Mouse (Mus musculus) limb, embryonic 13.5 days (tissue): ENCODE results near the gene Parp4. TPM values are rescaled to one million over a fixed set of nuclear protein-coding genes. Genes with fewer than 3 reads are reported as not detected.
A peak's percentile ranks its signal among the peaks of the same experiment; 100 is the strongest.

ENCODE experiments used
- ATAC-seq: fragments of 200-750 bp; cut with Nextera tagmentation; 2 replicates; pipeline ENCODE4 v1.8.0; 2017; ENCODE audit warnings: low read depth, moderate number of reproducible peaks, moderate TSS enrichment; ENCODE audit not compliant: low FRiP score
- H3K27ac ChIP-seq: fragments of 300-500 bp; sonication (generic); 2 replicates; pipeline ENCODE4 v1.5.1; 2015; ENCODE audit warnings: inconsistent platforms, mild to moderate bottlenecking, moderate library complexity
- H3K27me3 ChIP-seq: fragments of 300-500 bp; sonication (generic); 2 replicates; pipeline ENCODE4 v1.6.1; 2015; ENCODE audit warnings: mild to moderate bottlenecking, inconsistent platforms
- H3K36me3 ChIP-seq: fragments of 300-500 bp; sonication (generic); 2 replicates; pipeline ENCODE4 v1.6.1; 2015; ENCODE audit warnings: inconsistent platforms, mild to moderate bottlenecking, moderate library complexity
- H3K4me1 ChIP-seq: fragments of 300-500 bp; sonication (generic); 2 replicates; pipeline ENCODE4 v1.6.1; 2015; ENCODE audit warnings: inconsistent platforms
- H3K4me2 ChIP-seq: fragments of 300-500 bp; sonication (generic); replicated peaks from 2 replicates; pipeline ENCODE4 v1.6.1; 2015; ENCODE audit warnings: inconsistent platforms, mild to moderate bottlenecking, moderate library complexity
- H3K4me3 ChIP-seq: fragments of 300-500 bp; sonication (generic); 2 replicates; pipeline ENCODE4 v1.5.1; 2015; ENCODE audit warnings: moderate library complexity, mild to moderate bottlenecking, inconsistent platforms
- H3K9ac ChIP-seq: fragments of 300-500 bp; sonication (generic); 2 replicates; pipeline ENCODE4 v1.6.1; 2015; ENCODE audit warnings: mild to moderate bottlenecking, inconsistent platforms
- H3K9me3 ChIP-seq: fragments of 300-500 bp; sonication (generic); 2 replicates; pipeline ENCODE4 v1.6.1; 2016; ENCODE audit warnings: inconsistent platforms
- WGBS: fragments of 180-500 bp; shearing (Covaris S2); methylation state at CpG from one replicate; pipeline ENCODE4 v1.1.7; 2015; 5-methylcytosine and 5-hydroxymethylcytosine counted together
- polyA plus RNA-seq: library from polyadenylated mRNA; unstranded; fragments of >200 nt; fragmentation: Nextera tagmentation; extraction: Ambion mirVana; gene quantifications from 2 replicates; pipeline ENCODE4 v1.2.1, GENCODE M21; 2015

Gene Parp4
- polyA plus RNA-seq, 1 experiment from 2014 or later = 3.2 TPM

- no peaks in the 10 kb centered on the region for H3K9me3 ChIP-seq
- H3K4me1 ChIP-seq = peaks cover 11% of the 10 kb centered on the region; the same call in 1 of the 2 replicates
- no peaks in the 10 kb centered on the region for H3K36me3 ChIP-seq
- H3K27me3 ChIP-seq = no peaks in the 10 kb centered on the region
- no peak for ATAC-seq
- H3K4me3 ChIP-seq = peak overlapping the region; percentile 86; the same call in 1 of the 2 replicates
- 76% methylated on average over 2 of the region's 2 CpGs for WGBS
- no peak overlapping the region for H3K9ac ChIP-seq
- no peak overlapping the region for H3K27ac ChIP-seq
- peak overlapping the region; percentile 80 for H3K4me2 ChIP-seq
Measured at GRCm38 (mm10) chr14:56572546-56572945, 2.9 kb upstream of the Parp4 start.

- Histone ChIP-seq H3K9me3 (no peaks in the 10 kb centered on the region), H3K27me3 (no peaks in the 10 kb centered on the region), H3K4me3 (peak overlapping the region; percentile 60), H3K36me3 (no peaks in the 10 kb centered on the region), H3K27ac (no peak overlapping the region), H3K4me2 (peak overlapping the region; percentile 79), H3K9ac (peak overlapping the region; percentile 73; the same call in 1 of the 2 replicates), H3K4me1 (peaks cover 8% of the 10 kb centered on the region; the same call in 1 of the 2 replicates)
- ATAC-seq = no peak
- WGBS = 67% methylated on average over 18 of the region's 18 CpGs
Measured at GRCm38 (mm10) chr14:56575969-56576901, 816 bp downstream of the Parp4 start.

- no peak for ATAC-seq
Measured at GRCm38 (mm10) chr14:56579011-56579410, 3.6 kb downstream of the Parp4 start.

DNA sequence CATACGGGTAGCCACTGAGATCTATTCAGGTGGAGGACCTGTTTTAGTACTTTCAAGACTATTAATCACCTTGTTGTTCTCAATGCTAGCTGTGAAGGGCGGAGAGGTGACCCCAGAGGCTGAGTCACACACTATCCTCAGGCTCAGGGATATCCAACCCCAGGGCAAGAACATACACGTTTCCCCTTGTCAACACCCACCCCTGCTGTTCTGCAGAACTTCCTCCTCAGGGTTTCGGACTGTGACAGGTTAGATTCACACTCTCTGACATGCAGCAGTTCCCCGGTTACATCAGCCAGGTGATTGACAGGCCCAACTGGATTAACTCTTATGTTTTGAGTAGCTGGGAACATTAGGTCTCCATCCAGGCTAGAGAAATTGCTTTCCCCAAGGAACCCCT is 5.7 kb downstream of the Parp4 start:
- Histone ChIP-seq H3K27me3 (no peaks in the 10 kb centered on the region), H3K27ac (no peak overlapping the region), H3K9me3 (no peaks in the 10 kb centered on the region), H3K4me1 (no peaks in the 10 kb centered on the region), H3K4me3 (no peak overlapping the region), H3K4me2 (no peak overlapping the region), H3K36me3 (no peaks in the 10 kb centered on the region), H3K9ac (no peak overlapping the region)
- ATAC-seq = no peak
- 56% methylated on average over 5 of the region's 5 CpGs for WGBS

More at GRCm38 (mm10) chr14:56579011-56579410, 3.6 kb downstream of the Parp4 start:
- Histone ChIP-seq H3K4me3 (no peak overlapping the region), H3K36me3 (no peaks in the 10 kb centered on the region), H3K4me1 (peaks cover 5% of the 10 kb centered on the region; the same call in 1 of the 2 replicates), H3K9ac (no peak overlapping the region), H3K27ac (no peak overlapping the region), H3K4me2 (no peak overlapping the region), H3K27me3 (no peaks in the 10 kb centered on the region), H3K9me3 (no peaks in the 10 kb centered on the region)
- 61% methylated on average over 8 of the region's 8 CpGs for WGBS

GRCm38 (mm10) chr14:56582294-56582693 is 6.9 kb downstream of the Parp4 start:
- Histone ChIP-seq H3K27me3 (no peaks in the 10 kb centered on the region), H3K9ac (no peak overlapping the region), H3K4me2 (no peak overlapping the region), H3K4me3 (no peak overlapping the region), H3K4me1 (no peaks in the 10 kb centered on the region), H3K36me3 (no peaks in the 10 kb centered on the region), H3K27ac (no peak overlapping the region), H3K9me3 (no peaks in the 10 kb centered on the region)
- no peak for ATAC-seq
- WGBS = 91% methylated on average over 6 of the region's 6 CpGs

- no peak for ATAC-seq
- H3K27me3 ChIP-seq = no peaks in the 10 kb centered on the region
- H3K36me3 ChIP-seq = peaks cover 5% of the 10 kb centered on the region
- no peak overlapping the region for H3K4me3 ChIP-seq
- no peaks in the 10 kb centered on the region for H3K4me1 ChIP-seq
- WGBS = 90% methylated on average over 9 of the region's 9 CpGs
- H3K4me2 ChIP-seq = no peak overlapping the region
- H3K9ac ChIP-seq = no peak overlapping the region
- H3K9me3 ChIP-seq = no peaks in the 10 kb centered on the region
- H3K27ac ChIP-seq = no peak overlapping the region
Measured at GRCm38 (mm10) chr14:56592191-56592590, 16.8 kb downstream of the Parp4 start.

- H3K4me1 ChIP-seq = no peaks in the 10 kb centered on the region
- no peaks in the 10 kb centered on the region for H3K9me3 ChIP-seq
- no peaks in the 10 kb centered on the region for H3K27me3 ChIP-seq
- no peak overlapping the region for H3K4me2 ChIP-seq
- no peak overlapping the region for H3K27ac ChIP-seq
- WGBS = 89% methylated on average over 1 of the region's 1 CpGs
- H3K36me3 ChIP-seq = peaks cover 10% of the 10 kb centered on the region
- no peak for ATAC-seq
- H3K9ac ChIP-seq = no peak overlapping the region
- H3K4me3 ChIP-seq = no peak overlapping the region
Measured at GRCm38 (mm10) chr14:56594811-56595210, 19.4 kb downstream of the Parp4 start.

DNA sequence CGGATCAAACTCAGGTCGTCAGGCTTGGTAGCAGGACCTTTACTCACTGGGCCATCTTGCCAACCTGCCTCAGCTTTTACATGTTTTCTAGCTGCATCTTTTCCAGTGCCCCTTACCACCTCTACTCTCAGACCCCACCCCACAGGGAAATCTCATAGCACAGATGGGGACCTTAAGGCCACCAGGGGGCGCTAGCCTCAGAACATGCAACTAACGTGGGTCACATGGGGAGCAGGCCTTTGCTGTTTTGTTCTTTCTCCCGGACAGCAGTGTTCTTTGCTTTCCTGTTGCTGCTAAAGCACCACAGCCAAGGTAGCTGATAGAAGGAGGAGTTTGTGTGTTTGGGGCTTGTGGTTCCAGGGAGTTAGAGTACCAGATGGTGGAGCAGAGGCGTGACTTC is 23.3 kb downstream of the Parp4 start:
- no peak overlapping the region for H3K9ac ChIP-seq
- no peak overlapping the region for H3K27ac ChIP-seq
- peaks cover 5% of the 10 kb centered on the region; the same call in 1 of the 2 replicates for H3K36me3 ChIP-seq
- no peak overlapping the region for H3K4me3 ChIP-seq
- WGBS = 48% methylated on average over 6 of the region's 6 CpGs
- H3K4me1 ChIP-seq = no peaks in the 10 kb centered on the region
- H3K27me3 ChIP-seq = no peaks in the 10 kb centered on the region
- no peak for ATAC-seq
- no peaks in the 10 kb centered on the region for H3K9me3 ChIP-seq
- no peak overlapping the region for H3K4me2 ChIP-seq

DNA sequence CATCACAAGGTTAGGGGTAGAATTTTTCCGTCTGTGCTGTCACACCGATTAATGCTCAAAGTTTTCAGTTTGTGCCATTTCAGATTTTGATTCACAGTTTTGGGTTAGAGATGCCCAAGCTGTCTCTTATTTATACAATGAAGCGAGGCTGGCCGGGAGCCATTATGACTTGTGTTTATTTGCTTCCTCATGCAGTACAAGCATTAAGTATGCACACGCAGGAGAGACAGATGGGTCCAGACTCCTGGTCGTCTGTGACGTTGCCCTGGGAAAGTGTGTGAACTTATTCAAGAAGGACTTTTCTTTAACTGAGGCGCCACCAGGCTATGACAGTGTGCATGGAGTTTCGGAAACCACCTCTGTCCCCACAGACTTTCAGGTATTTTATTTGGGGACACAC is 26.6 kb downstream of the Parp4 start:
- Histone ChIP-seq H3K9me3 (no peaks in the 10 kb centered on the region), H3K36me3 (peaks cover 5% of the 10 kb centered on the region; the same call in 1 of the 2 replicates), H3K27ac (no peak overlapping the region), H3K4me1 (no peaks in the 10 kb centered on the region), H3K4me3 (no peak overlapping the region), H3K27me3 (no peaks in the 10 kb centered on the region), H3K9ac (no peak overlapping the region), H3K4me2 (no peak overlapping the region)
- no peak for ATAC-seq
- 88% methylated on average over 9 of the region's 9 CpGs for WGBS

- no peak overlapping the region for H3K4me2 ChIP-seq
- whole genome bisulfite sequencing = 92% methylated on average over 5 of the region's 5 CpGs
Measured at GRCm38 (mm10) chr14:56604438-56604837, 29.0 kb downstream of the Parp4 start.

DNA sequence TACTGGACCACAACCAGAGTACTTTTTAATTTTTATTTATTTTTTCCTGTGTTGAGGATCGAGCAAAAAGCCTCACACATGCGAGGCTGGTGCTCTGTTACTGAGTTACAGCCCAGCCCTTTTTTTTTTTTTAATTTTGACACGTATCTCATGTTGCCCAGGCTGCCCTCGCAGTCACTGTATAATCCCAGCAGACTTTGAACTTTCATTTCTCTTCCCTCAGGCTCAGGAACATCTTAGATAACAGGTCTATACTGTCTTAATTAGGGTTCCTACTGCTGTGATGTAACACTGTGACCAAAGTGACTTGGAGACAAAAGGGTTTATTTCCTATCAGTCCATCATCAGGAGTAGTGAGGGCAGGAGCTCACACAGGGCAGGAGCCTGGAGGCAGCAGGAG is 29.7 kb downstream of the Parp4 start:
- H3K27me3 ChIP-seq = no peaks in the 10 kb centered on the region
- H3K4me3 ChIP-seq = no peak overlapping the region
- no peak overlapping the region for H3K9ac ChIP-seq
- 87% methylated on average over 4 of the region's 4 CpGs for WGBS
- no peaks in the 10 kb centered on the region for H3K9me3 ChIP-seq
- no peak overlapping the region for H3K27ac ChIP-seq
- H3K4me1 ChIP-seq = no peaks in the 10 kb centered on the region
- no peak overlapping the region for H3K4me2 ChIP-seq
- ATAC-seq = no peak
- 0 out of 2 replicates have a peak, but pooled peaks cover 3% of the 10 kb centered on the region for H3K36me3 ChIP-seq

More at GRCm38 (mm10) chr14:56604438-56604837, 29.0 kb downstream of the Parp4 start:
- Histone ChIP-seq H3K9me3 (no peaks in the 10 kb centered on the region), H3K27ac (no peak overlapping the region), H3K4me3 (no peak overlapping the region), H3K27me3 (no peaks in the 10 kb centered on the region), H3K9ac (no peak overlapping the region), H3K4me1 (no peaks in the 10 kb centered on the region), H3K36me3 (no peaks in the 10 kb centered on the region)
- ATAC-seq = no peak

- peaks cover 13% of the 10 kb centered on the region; the same call in 1 of the 2 replicates for H3K36me3 ChIP-seq
- H3K27me3 ChIP-seq = no peaks in the 10 kb centered on the region
- no peak overlapping the region for H3K4me2 ChIP-seq
- no peak overlapping the region for H3K4me3 ChIP-seq
- no peak for ATAC-seq
- no peaks in the 10 kb centered on the region for H3K4me1 ChIP-seq
- no peak overlapping the region for H3K27ac ChIP-seq
- no peaks in the 10 kb centered on the region for H3K9me3 ChIP-seq
- no peak overlapping the region for H3K9ac ChIP-seq
- WGBS = 79% methylated on average over 3 of the region's 3 CpGs
Measured at GRCm38 (mm10) chr14:56613212-56613611, 37.8 kb downstream of the Parp4 start.
